Mouse (Mus musculus) midbrain, embryonic 16.5 days (tissue): ENCODE measurements at regions not wholly inside any gene's neighbourhood (a gene's known extent, or its start where the extent isn't known, plus 50 kb on each side); places are given as distances from the start of the nearest gene placed in this dataset.

Experiments
- ATAC-seq: fragments of 200-750 bp; cut with Nextera tagmentation; 2 replicates; pipeline ENCODE4 v1.8.0; 2017; ENCODE audit warnings: moderate TSS enrichment
- H3K27ac ChIP-seq: fragments of 300-500 bp; sonication (generic); 2 replicates; pipeline ENCODE4 v1.5.1; 2014; ENCODE audit warnings: mild to moderate bottlenecking, low read length, mixed read lengths
- H3K27me3 ChIP-seq: fragments of 300-500 bp; sonication (generic); 2 replicates; pipeline ENCODE4 v1.6.1; 2014; ENCODE audit warnings: low read depth, low read length, mixed read lengths; ENCODE audit not compliant: control insufficient read depth, insufficient read depth
- H3K36me3 ChIP-seq: fragments of 300-500 bp; sonication (generic); 2 replicates; pipeline ENCODE4 v1.6.1; 2014; ENCODE audit warnings: mild to moderate bottlenecking, low read length, moderate library complexity, mixed read lengths; ENCODE audit not compliant: control insufficient read depth, insufficient read depth
- H3K4me1 ChIP-seq: fragments of 300-500 bp; sonication (generic); 2 replicates; pipeline ENCODE4 v1.6.1; 2014; ENCODE audit warnings: mild to moderate bottlenecking, low read length, mixed read lengths; ENCODE audit not compliant: control insufficient read depth, insufficient read depth
- H3K4me2 ChIP-seq: fragments of 300-500 bp; sonication (generic); 2 replicates; pipeline ENCODE4 v1.6.1; 2014; ENCODE audit warnings: mild to moderate bottlenecking, low read length, mixed read lengths
- H3K4me3 ChIP-seq: fragments of 300-500 bp; sonication (generic); 2 replicates; pipeline ENCODE4 v1.5.1; 2014; ENCODE audit warnings: low read depth, mild to moderate bottlenecking, low read length, moderate library complexity, mixed read lengths
- H3K9ac ChIP-seq: fragments of 300-500 bp; sonication (generic); 2 replicates; pipeline ENCODE4 v1.6.1; 2014; ENCODE audit warnings: low read depth, low read length, mixed read lengths
- H3K9me3 ChIP-seq: fragments of 300-500 bp; sonication (generic); replicated peaks from 2 replicates; pipeline ENCODE4 v1.6.1; 2014; ENCODE audit warnings: mild to moderate bottlenecking, low read length, mixed read lengths; ENCODE audit not compliant: control insufficient read depth, poor library complexity, severe bottlenecking
- WGBS: fragments of 180-500 bp; shearing (Covaris S2); extraction: QIAGEN DNeasy Blood & Tissue Kit; methylation state at CpG from one replicate; pipeline ENCODE4 v1.1.7; 2014; 5-methylcytosine and 5-hydroxymethylcytosine counted together

DNA sequence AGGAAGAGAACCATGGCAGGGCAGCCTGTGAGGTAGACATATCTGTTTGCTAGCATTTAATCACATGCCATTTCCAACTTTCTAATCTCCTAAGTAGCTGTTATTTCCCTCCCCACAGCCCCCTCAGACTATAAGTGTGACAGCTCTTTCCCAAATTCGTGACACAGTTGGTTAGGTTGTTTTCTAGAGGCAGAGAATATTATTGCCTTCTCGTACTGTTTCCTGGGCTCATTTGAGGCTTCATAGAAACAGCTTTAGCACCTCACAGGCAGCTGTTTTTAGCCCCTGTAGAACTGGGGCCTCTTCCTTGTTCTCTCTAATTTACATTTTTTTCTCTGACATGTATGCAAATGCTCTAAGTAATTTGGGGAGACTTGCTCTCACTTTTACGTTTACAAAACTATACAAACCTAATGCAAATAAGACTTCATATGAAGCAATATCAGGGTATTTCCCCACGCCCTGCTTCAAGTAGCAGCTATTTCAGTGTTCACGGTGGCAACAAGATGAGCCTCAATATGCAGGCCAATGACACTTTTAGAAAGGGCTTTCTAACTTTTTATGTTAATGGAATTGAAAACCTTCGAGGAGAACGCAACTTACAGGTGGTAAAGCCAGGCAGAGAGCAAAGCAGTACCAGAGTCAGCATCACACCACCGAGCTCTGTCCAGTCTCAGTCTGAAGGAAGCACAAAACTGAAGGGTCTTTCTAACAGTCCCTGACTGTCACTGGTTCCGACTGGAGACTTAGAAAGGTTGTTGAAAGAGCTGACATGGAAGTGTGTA, 79.4 kb downstream of the Fam43a start:
- Histone ChIP-seq H3K9ac (no peak overlapping the region), H3K4me2 (no peak overlapping the region), H3K4me1 (no peaks in the 10 kb centered on the region), H3K36me3 (no peaks in the 10 kb centered on the region), H3K4me3 (no peak overlapping the region), H3K9me3 (no peaks in the 10 kb centered on the region; the same call in 1 of the 2 replicates), H3K27me3 (no peaks in the 10 kb centered on the region), H3K27ac (no peak overlapping the region)
- no peak for ATAC-seq
- 85% methylated on average over 9 of the region's 9 CpGs for WGBS

GRCm38 (mm10) chr16:30679493-30679811, 79.9 kb downstream of the Fam43a start:
- no peaks in the 10 kb centered on the region for H3K4me1 ChIP-seq
- no peaks in the 10 kb centered on the region for H3K36me3 ChIP-seq
- ATAC-seq = no peak
- H3K9ac ChIP-seq = no peak overlapping the region
- no peak overlapping the region for H3K4me2 ChIP-seq
- 87% methylated on average over 3 of the region's 3 CpGs for WGBS
- no peak overlapping the region for H3K4me3 ChIP-seq
- no peak overlapping the region for H3K27ac ChIP-seq
- no peaks in the 10 kb centered on the region; the same call in 1 of the 2 replicates for H3K9me3 ChIP-seq
- H3K27me3 ChIP-seq = no peaks in the 10 kb centered on the region

GRCm38 (mm10) chr16:30681421-30681820, 81.9 kb downstream of the Fam43a start:
- Histone ChIP-seq H3K4me2 (no peak overlapping the region), H3K27me3 (no peaks in the 10 kb centered on the region), H3K27ac (no peak overlapping the region), H3K9ac (no peak overlapping the region), H3K36me3 (no peaks in the 10 kb centered on the region), H3K4me1 (no peaks in the 10 kb centered on the region), H3K9me3 (no peaks in the 10 kb centered on the region; the same call in 1 of the 2 replicates), H3K4me3 (no peak overlapping the region)
- ATAC-seq = no peak
- 82% methylated on average over 4 of the region's 4 CpGs for WGBS

DNA sequence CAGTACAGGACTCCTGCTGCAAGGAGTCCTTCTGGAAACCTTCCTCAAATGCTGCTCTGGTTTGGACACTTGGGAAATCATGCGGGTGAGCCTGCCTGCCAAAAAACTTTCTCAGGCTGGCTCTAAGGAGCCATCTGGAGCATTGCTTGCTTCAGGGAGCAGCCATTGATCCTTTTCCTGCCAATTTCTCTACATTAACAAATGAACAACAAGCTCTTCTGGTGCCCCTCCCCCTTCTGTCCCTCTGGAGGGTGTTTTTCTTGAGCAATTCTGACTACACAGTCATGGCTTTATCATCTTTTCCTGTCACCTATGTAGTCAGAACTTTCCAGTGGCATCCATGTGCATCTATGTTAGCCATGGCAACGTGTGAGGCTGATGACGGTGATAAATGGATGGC, 84.5 kb downstream of the Fam43a start:
- ATAC-seq = no peak

GRCm38 (mm10) chr16:30686536-30686935, 87.0 kb downstream of the Fam43a start:
- no peak for ATAC-seq
- Histone ChIP-seq H3K27ac (no peak overlapping the region), H3K4me3 (no peak overlapping the region), H3K27me3 (no peaks in the 10 kb centered on the region), H3K4me1 (no peaks in the 10 kb centered on the region), H3K36me3 (no peaks in the 10 kb centered on the region), H3K9me3 (no peaks in the 10 kb centered on the region), H3K4me2 (no peak overlapping the region), H3K9ac (no peak overlapping the region)
- 77% methylated on average over 6 of the region's 6 CpGs for WGBS

More for the DNA sequence above, 84.5 kb downstream of the Fam43a start:
- no peaks in the 10 kb centered on the region; the same call in 1 of the 2 replicates for H3K9me3 ChIP-seq
- no peak overlapping the region for H3K4me2 ChIP-seq
- no peak overlapping the region for H3K4me3 ChIP-seq
- H3K9ac ChIP-seq = no peak overlapping the region
- H3K4me1 ChIP-seq = no peaks in the 10 kb centered on the region
- H3K27me3 ChIP-seq = no peaks in the 10 kb centered on the region
- 91% methylated on average over 3 of the region's 3 CpGs for WGBS
- H3K27ac ChIP-seq = no peak overlapping the region
- no peaks in the 10 kb centered on the region for H3K36me3 ChIP-seq

- no peak overlapping the region for H3K9ac ChIP-seq
- H3K36me3 ChIP-seq = no peaks in the 10 kb centered on the region
- H3K27me3 ChIP-seq = no peaks in the 10 kb centered on the region
- no peaks in the 10 kb centered on the region for H3K4me1 ChIP-seq
- no peak overlapping the region for H3K4me3 ChIP-seq
- no peak for ATAC-seq
- no peak overlapping the region for H3K4me2 ChIP-seq
- H3K27ac ChIP-seq = no peak overlapping the region
- WGBS = 88% methylated on average over 6 of the region's 6 CpGs
- H3K9me3 ChIP-seq = no peaks in the 10 kb centered on the region
Observed at GRCm38 (mm10) chr16:30687225-30687624, 87.7 kb downstream of the Fam43a start.

DNA sequence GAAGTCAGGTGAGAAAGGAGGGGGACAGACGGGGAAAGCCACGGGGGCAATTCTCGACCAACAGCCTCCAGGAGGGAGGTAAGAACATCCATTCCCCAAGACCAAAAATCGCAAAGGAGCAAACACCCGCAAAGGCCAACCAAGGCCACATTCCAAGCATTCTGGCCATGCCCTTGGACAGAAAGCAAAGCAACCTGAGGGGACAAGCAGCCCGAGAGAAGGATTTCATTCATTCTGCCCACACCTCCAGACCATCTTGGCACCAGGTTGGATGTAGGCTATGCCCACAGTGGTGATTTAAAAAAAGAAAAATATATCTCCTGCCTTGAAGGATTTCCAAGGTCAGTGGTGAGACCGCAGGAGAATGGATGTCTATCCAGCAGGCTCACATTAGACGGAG, 88.2 kb downstream of the Fam43a start:
- Histone ChIP-seq H3K4me2 (no peak overlapping the region), H3K36me3 (no peaks in the 10 kb centered on the region), H3K4me1 (no peaks in the 10 kb centered on the region), H3K9me3 (no peaks in the 10 kb centered on the region), H3K27me3 (no peaks in the 10 kb centered on the region), H3K27ac (no peak overlapping the region), H3K9ac (no peak overlapping the region), H3K4me3 (no peak overlapping the region)
- ATAC-seq = no peak
- WGBS = 97% methylated on average over 8 of the region's 8 CpGs

DNA sequence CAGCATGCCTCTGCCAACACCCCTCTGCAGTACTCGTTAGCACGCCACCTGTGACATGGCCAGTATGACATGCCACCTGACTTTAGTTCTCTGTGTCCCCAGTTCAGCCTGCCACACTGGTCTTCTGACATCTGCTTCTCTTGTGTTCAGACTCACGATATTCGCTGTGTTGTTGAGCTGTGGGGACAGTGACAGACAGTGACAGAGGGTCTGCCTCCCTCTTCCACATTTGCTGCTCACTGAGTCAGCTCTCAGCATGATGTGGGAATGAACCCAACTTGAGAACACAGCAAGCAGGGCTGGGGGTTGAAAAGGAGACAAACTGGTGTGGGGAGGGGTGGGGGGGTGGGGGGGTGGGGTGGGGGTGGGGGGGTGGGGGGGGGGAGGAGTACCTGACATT, 91.0 kb downstream of the Fam43a start:
- 67% methylated on average over 4 of the region's 4 CpGs for WGBS
- ATAC-seq = no peak

DNA sequence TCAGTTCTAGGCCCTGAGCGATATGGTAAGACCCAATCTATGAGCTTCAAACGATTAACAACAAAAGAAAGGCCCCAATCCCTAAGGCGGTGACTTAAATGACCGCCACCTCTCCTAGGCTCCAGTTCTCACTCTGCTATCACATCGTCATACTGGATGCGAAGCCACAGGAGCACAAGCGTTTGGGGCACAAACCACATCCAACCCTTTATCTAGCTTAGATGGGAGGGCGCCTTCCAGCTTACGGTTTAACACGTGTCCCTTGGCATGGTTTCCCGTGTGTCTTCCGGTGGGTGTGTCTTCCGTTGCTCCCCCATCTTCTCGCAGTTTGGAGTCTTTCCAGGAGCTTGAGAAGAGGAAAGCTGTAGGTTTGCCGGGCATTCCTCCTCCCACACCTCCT, 92.4 kb downstream of the Fam43a start:
- no peak overlapping the region for H3K4me2 ChIP-seq
- H3K36me3 ChIP-seq = no peaks in the 10 kb centered on the region
- H3K27me3 ChIP-seq = no peaks in the 10 kb centered on the region
- ATAC-seq = no peak
- no peak overlapping the region for H3K4me3 ChIP-seq
- H3K9ac ChIP-seq = no peak overlapping the region
- no peak overlapping the region for H3K27ac ChIP-seq
- no peaks in the 10 kb centered on the region for H3K9me3 ChIP-seq
- 93% methylated on average over 15 of the region's 15 CpGs for WGBS
- H3K4me1 ChIP-seq = no peaks in the 10 kb centered on the region

More for the DNA sequence above, 91.0 kb downstream of the Fam43a start:
- no peak overlapping the region for H3K9ac ChIP-seq
- H3K27ac ChIP-seq = no peak overlapping the region
- no peak overlapping the region for H3K4me3 ChIP-seq
- no peaks in the 10 kb centered on the region for H3K4me1 ChIP-seq
- H3K4me2 ChIP-seq = no peak overlapping the region
- H3K9me3 ChIP-seq = no peaks in the 10 kb centered on the region
- H3K36me3 ChIP-seq = no peaks in the 10 kb centered on the region
- H3K27me3 ChIP-seq = no peaks in the 10 kb centered on the region
